Mouse (Mus musculus) liver, adult (tissue): ENCODE measurements around the gene Dlgap4.

Experiments used
- GATA4 ChIP-seq: IDR thresholded peaks from 2 replicates; pipeline ENCODE4 v1.6.1; 2014; ENCODE audit warnings: mild to moderate bottlenecking, low read length; ENCODE audit not compliant: insufficient replicate concordance

Gene Dlgap4

GRCm38 (mm10) chr2:156780129-156780528, 166.6 kb downstream of the Dlgap4 start:
- no peak for TF ChIP-seq GATA4

- TF ChIP-seq GATA4, result no peak
Observed at GRCm38 (mm10) chr2:156780752-156781151, 167.2 kb downstream of the Dlgap4 start.

- no peak for TF ChIP-seq GATA4
Observed at GRCm38 (mm10) chr2:156781281-156781680, 167.8 kb downstream of the Dlgap4 start.

GRCm38 (mm10) chr2:156781836-156782480, 168.5 kb downstream of the Dlgap4 start:
- TF ChIP-seq GATA4, result no peak

GRCm38 (mm10) chr2:156782481-156783348, 169.2 kb downstream of the Dlgap4 start:
- no peak for TF ChIP-seq GATA4

- TF ChIP-seq GATA4, result peak; percentile 81
Observed at GRCm38 (mm10) chr2:156783349-156783728, 169.8 kb downstream of the Dlgap4 start.

- TF ChIP-seq GATA4, result peak; percentile 10; the same call in 1 of the 2 replicates
Observed at GRCm38 (mm10) chr2:156784016-156784585, 170.6 kb downstream of the Dlgap4 start.

- TF ChIP-seq GATA4, result no peak
Observed at GRCm38 (mm10) chr2:156784891-156785290, 171.4 kb downstream of the Dlgap4 start.

- no peak for TF ChIP-seq GATA4
Observed at GRCm38 (mm10) chr2:156787090-156787775, 173.7 kb downstream of the Dlgap4 start.

GRCm38 (mm10) chr2:156787776-156788105, 174.2 kb downstream of the Dlgap4 start:
- TF ChIP-seq GATA4, result no peak

GRCm38 (mm10) chr2:156788836-156789235, 175.3 kb downstream of the Dlgap4 start:
- TF ChIP-seq GATA4, result no peak

- TF ChIP-seq GATA4, result no peak
Observed at GRCm38 (mm10) chr2:156798516-156798915, 185.0 kb downstream of the Dlgap4 start.

GRCm38 (mm10) chr2:156801045-156801444, 187.5 kb downstream of the Dlgap4 start:
- no peak for TF ChIP-seq GATA4

GRCm38 (mm10) chr2:156803698-156804372, 190.3 kb downstream of the Dlgap4 start:
- no peak for TF ChIP-seq GATA4

- no peak for TF ChIP-seq GATA4
Observed at GRCm38 (mm10) chr2:156804589-156804988, 191.1 kb downstream of the Dlgap4 start.

GRCm38 (mm10) chr2:156806886-156807285, 193.4 kb downstream of the Dlgap4 start:
- no peak for TF ChIP-seq GATA4

GRCm38 (mm10) chr2:156809579-156809978, 196.1 kb downstream of the Dlgap4 start:
- TF ChIP-seq GATA4, result no peak
